9 mouse cellular contexts compared by ENCODE assay signal in the genomic region with DNA sequence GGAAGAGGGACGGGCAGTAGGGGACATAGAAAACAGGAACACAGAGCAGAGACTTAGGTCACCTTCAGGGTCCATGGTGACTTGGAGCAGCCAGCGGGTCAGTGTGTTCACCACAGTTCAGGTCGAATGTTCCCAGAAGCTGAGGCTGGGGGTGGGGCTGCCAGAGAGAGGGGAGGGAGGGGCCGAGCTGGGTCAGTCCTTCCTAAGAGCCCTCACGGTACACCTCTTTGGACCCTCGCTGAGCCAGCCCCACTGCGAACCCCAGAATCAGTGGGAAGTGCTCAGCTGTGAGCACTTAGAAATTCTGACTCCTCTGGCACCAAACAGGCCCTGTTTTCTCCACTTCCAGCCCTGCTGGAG. TPM values are rescaled to one million over a fixed set of nuclear protein-coding genes. Genes with fewer than 3 reads are reported as not detected.
A peak's percentile ranks its signal among the peaks of the same experiment; 100 is the strongest.
DNase-seq lines count a peak whose midpoint lies in the region; ATAC-seq lines count a peak whose summit lies in the region.
"Had no signal": no experiment of that assay in that cellular context is flagged by ENCODE, and none has a peak within 500 bp of the region (broad histone marks: within the 10 kb centered on the region; RNA-seq: fewer than 3 reads in every experiment).

A gene (minus strand): TSS at position 316 of the 360 bp plus-strand sequence.

- H3K4me2 ChIP-seq in neural tube, embryonic 11.5 days (ENCODE audit: low read depth): peak within 1 kb of the TSS; percentile 26
- H3K4me2 ChIP-seq in stomach, embryonic 16.5 days (ENCODE audit: low read depth, low read length): 0 out of 2 replicates have a peak within 1 kb of the TSS, but pooled peaks have one; percentile 11

- no peaks in the 10 kb centered on the region for H3K9me3 ChIP-seq in neural tube, embryonic 11.5 days (ENCODE audit: control insufficient read depth, low read length)
- no peaks in the 10 kb centered on the region; the same call in 1 of the 2 replicates for H3K9me3 ChIP-seq in stomach, embryonic 16.5 days (replicated peaks; ENCODE audit: control insufficient read depth, low read length)

- H3K4me1 ChIP-seq in neural tube, embryonic 11.5 days (ENCODE audit: control insufficient read depth, insufficient read depth, low read length): peaks cover 4% of the 10 kb centered on the region; the same call in 1 of the 2 replicates
- peaks cover 9% of the 10 kb centered on the region; the same call in 1 of the 2 replicates for H3K4me1 ChIP-seq in stomach, embryonic 16.5 days (ENCODE audit: control insufficient read depth, insufficient read depth, low read length)

- no peak for DNase-seq in adrenal gland, postnatal 14 days
- DNase-seq in adrenal gland, postnatal 4 days (ENCODE audit: low spot score in 2 of 2): no peak
- no peak for DNase-seq in neural tube, embryonic 11.5 days (ENCODE audit: low spot score)
- no peak for DNase-seq in neural tube, embryonic 10.5 days (ENCODE audit: extremely low spot score, low spot score)
- peak; percentile 39 to 59 for DNase-seq in kidney, postnatal 4 days
- no peak for DNase-seq in thymus, postnatal 10 days (ENCODE audit: low spot score in 2 of 2)
- no peak for DNase-seq in layer of hippocampus, postnatal 25 days (ENCODE audit: extremely low spot score in 1 of 2, low spot score in 1 of 2)

- peak within 1 kb of the TSS; percentile 13; the same call in 1 of the 2 replicates for H3K4me3 ChIP-seq in neural tube, embryonic 11.5 days (ENCODE audit: low read depth, low read length)
- peak within 1 kb of the TSS; percentile 3; the same call in 1 of the 2 replicates for H3K4me3 ChIP-seq in stomach, embryonic 16.5 days (replicated peaks; ENCODE audit: low read length)

- H3K27me3 ChIP-seq in neural tube, embryonic 11.5 days (ENCODE audit: control insufficient read depth, insufficient read depth, low read length): peaks cover 12% of the 10 kb centered on the region
- peaks cover 6% of the 10 kb centered on the region; the same call in 1 of the 2 replicates for H3K27me3 ChIP-seq in stomach, embryonic 16.5 days (ENCODE audit: control insufficient read depth, insufficient read depth, low read length)

- H3K9ac ChIP-seq in neural tube, embryonic 11.5 days (ENCODE audit: low read length): peak within 1 kb of the TSS; percentile 44
- H3K9ac ChIP-seq in stomach, embryonic 16.5 days (ENCODE audit: low read length): 0 out of 2 replicates have a peak within 1 kb of the TSS, but pooled peaks have one; percentile 38

- H3K27ac ChIP-seq in neural tube, embryonic 11.5 days (ENCODE audit: low read depth, low read length): no peak within 1 kb of the TSS
- H3K27ac ChIP-seq in stomach, embryonic 16.5 days (ENCODE audit: low read length): no peak within 1 kb of the TSS; the same call in 1 of the 2 replicates

- WGBS in neural tube, embryonic 11.5 days: 7% methylated on average over 7 of the region's 7 CpGs
- 17% methylated on average over 7 of the region's 7 CpGs for WGBS in stomach, embryonic 16.5 days

- no peaks in the 10 kb centered on the region for H3K36me3 ChIP-seq in neural tube, embryonic 11.5 days (ENCODE audit: control insufficient read depth, insufficient read depth, low read length)
- H3K36me3 ChIP-seq in stomach, embryonic 16.5 days (ENCODE audit: control insufficient read depth, insufficient read depth, low read length): no peaks in the 10 kb centered on the region

- no peak for ATAC-seq in neural tube, embryonic 11.5 days (ENCODE audit: insufficient read depth, low FRiP score, low TSS enrichment)
- ATAC-seq in stomach, embryonic 16.5 days (ENCODE audit: insufficient read depth, low FRiP score): no peak

RNA-seq across cellular contexts. Expression of the gene that starts here (rescaled TPM):
- total RNA-seq in adrenal gland, postnatal 14 days (2021): 1.8 and 11.4 TPM in 2 replicates
- total RNA-seq in adrenal gland, postnatal 4 days (2021): 10 to 100 TPM in 1 of 2 experiments, 1 to 10 TPM in 1; 5.7 to 12.0 TPM
- 1.8 and 2.0 TPM in 2 replicates for polyA plus RNA-seq in neural tube, embryonic 11.5 days (2014; fragmentation: Nextera tagmentation; extraction: Ambion mirVana)
- polyA plus RNA-seq in stomach, embryonic 16.5 days (2015; fragmentation: Nextera tagmentation; extraction: Ambion mirVana): 4.7 and 4.8 TPM in 2 replicates
- under 1 TPM; 0.30 to 0.35 TPM for total RNA-seq in layer of hippocampus, postnatal 25 days (2021)
- polyA plus RNA-seq: neural tube, embryonic 14.5 days had no signal

Comparison
In these comparisons a context has a peak if more than half of its experiments do, and no peak if none do; other contexts are left out.
1. DNase-seq: peak in kidney, postnatal 4 days (2 of 2); none in adrenal gland, postnatal 14 days (single experiment), adrenal gland, postnatal 4 days (0 of 2), neural tube, embryonic 11.5 days (single experiment), neural tube, embryonic 10.5 days (single experiment), thymus, postnatal 10 days (0 of 2) and layer of hippocampus, postnatal 25 days (0 of 2).